Mouse (Mus musculus) embryonic facial prominence, embryonic 13.5 days (tissue): Measurements from ENCODE around the gene Slc25a24. TPM values are rescaled to one million over a fixed set of nuclear protein-coding genes. Genes with fewer than 3 reads are reported as not detected.

Experiments used
- ATAC-seq: fragments of 200-750 bp; cut with Nextera tagmentation; 2 replicates; pipeline ENCODE4 v1.8.0; 2017; ENCODE audit warnings: low read depth; ENCODE audit not compliant: insufficient number of reproducible peaks, insufficient read depth, low FRiP score, low TSS enrichment
- H3K27ac ChIP-seq: fragments of 300-500 bp; sonication (generic); 2 replicates; pipeline ENCODE4 v1.5.1; 2015; ENCODE audit warnings: moderate library complexity, mild to moderate bottlenecking, inconsistent platforms
- H3K27me3 ChIP-seq: fragments of 300-500 bp; sonication (generic); 2 replicates; pipeline ENCODE4 v1.6.1; 2015; ENCODE audit warnings: mild to moderate bottlenecking, inconsistent platforms
- H3K36me3 ChIP-seq: fragments of 300-500 bp; sonication (generic); 2 replicates; pipeline ENCODE4 v1.6.1; 2015; ENCODE audit warnings: mild to moderate bottlenecking, inconsistent platforms
- H3K4me1 ChIP-seq: fragments of 300-500 bp; sonication (generic); 2 replicates; pipeline ENCODE4 v1.6.1; 2015; ENCODE audit warnings: inconsistent platforms
- H3K4me2 ChIP-seq: fragments of 300-500 bp; sonication (generic); 2 replicates; pipeline ENCODE4 v1.6.1; 2015; ENCODE audit warnings: moderate library complexity, mild to moderate bottlenecking, inconsistent platforms
- H3K4me3 ChIP-seq: fragments of 300-500 bp; sonication (generic); 2 replicates; pipeline ENCODE4 v1.5.1; 2015; ENCODE audit warnings: mild to moderate bottlenecking, inconsistent platforms
- H3K9ac ChIP-seq: fragments of 300-500 bp; sonication (generic); 2 replicates; pipeline ENCODE4 v1.6.1; 2015; ENCODE audit warnings: mild to moderate bottlenecking, inconsistent platforms
- H3K9me3 ChIP-seq: fragments of 300-500 bp; sonication (generic); 2 replicates; pipeline ENCODE4 v1.6.1; 2016; ENCODE audit warnings: inconsistent platforms
- WGBS: fragments of 180-500 bp; shearing (Covaris S2); methylation state at CpG from one replicate; pipeline ENCODE4 v1.1.7; 2015; ENCODE audit warnings: mixed read lengths; 5-methylcytosine and 5-hydroxymethylcytosine counted together
- polyA plus RNA-seq: library from polyadenylated mRNA; unstranded; fragments of >200 nt; fragmentation: Nextera tagmentation; extraction: Ambion mirVana; gene quantifications from 2 replicates; pipeline ENCODE4 v1.2.1, GENCODE M21; 2015

Gene Slc25a24
- polyA plus RNA-seq, 1 experiment from 2014 or later, result 44.3 TPM

DNA sequence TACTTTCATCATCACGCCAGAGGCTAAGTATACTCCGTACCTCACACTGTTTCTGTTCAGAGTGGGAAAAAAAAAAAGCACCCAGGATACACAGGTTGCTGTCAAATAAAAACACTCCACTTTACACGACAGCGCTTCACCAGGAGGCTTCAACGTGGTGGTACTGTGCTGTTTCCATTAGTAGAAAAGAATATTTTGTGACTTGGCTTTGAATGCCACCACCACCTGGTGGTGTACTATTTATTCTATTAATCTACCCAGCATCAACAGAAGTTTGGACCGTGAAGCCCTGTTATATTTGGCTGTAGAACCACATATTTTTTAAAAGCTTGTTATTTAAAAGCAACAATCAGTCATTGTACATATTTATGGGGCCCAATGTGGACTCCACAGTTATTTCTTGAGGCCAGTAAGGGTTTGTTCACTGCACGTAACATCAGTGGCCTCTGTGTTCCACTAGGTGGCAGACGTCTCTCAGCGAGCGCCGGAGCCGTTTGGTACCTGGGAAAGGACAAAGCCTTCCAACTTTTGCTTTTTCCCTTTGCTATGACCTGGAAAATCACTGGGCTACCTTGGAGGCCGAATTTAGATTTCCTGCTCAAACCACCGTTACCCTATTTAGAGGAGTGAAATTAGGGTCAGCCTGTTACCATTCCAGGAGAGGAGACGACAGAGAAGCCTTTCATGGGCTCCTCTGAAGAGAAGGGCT, 48.3 kb downstream of the Slc25a24 start:
- no peak overlapping the region for H3K4me3 ChIP-seq
- H3K27me3 ChIP-seq, result no peaks in the 10 kb centered on the region
- no peak for ATAC-seq
- WGBS, result 28% methylated on average over 15 of the region's 15 CpGs
- H3K9ac ChIP-seq, result no peak overlapping the region
- no peak overlapping the region; the same call in 1 of the 2 replicates for H3K27ac ChIP-seq
- no peak overlapping the region; the same call in 1 of the 2 replicates for H3K4me2 ChIP-seq
- H3K4me1 ChIP-seq, result no peaks in the 10 kb centered on the region
- H3K9me3 ChIP-seq, result no peaks in the 10 kb centered on the region
- peaks cover 10% of the 10 kb centered on the region for H3K36me3 ChIP-seq

DNA sequence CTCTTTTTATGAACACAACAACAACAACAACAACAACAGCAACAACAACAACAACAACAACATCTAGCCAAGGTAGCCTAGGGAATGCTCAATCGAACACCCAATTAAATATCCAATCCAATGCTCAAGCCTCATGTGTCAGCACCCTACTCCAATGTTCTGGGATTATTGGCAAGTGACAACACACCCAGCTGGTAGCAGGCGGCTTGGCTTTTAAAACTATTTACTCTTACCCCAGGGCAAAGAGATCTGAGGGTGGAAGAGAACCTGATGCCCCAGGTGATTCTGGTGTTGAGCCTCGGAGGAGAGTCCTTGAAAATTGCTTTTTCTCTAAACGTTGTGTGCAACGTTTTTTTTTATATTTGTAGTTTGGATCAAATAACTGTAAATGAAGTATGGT, 51.4 kb downstream of the Slc25a24 start:
- Histone ChIP-seq H3K4me2 (no peak overlapping the region), H3K4me1 (peaks cover 3% of the 10 kb centered on the region; the same call in 1 of the 2 replicates), H3K9ac (no peak overlapping the region), H3K27me3 (no peaks in the 10 kb centered on the region), H3K36me3 (no peaks in the 10 kb centered on the region), H3K27ac (no peak overlapping the region), H3K4me3 (no peak overlapping the region), H3K9me3 (no peaks in the 10 kb centered on the region)
- WGBS, result 63% methylated on average over 5 of the region's 5 CpGs
- no peak for ATAC-seq

DNA sequence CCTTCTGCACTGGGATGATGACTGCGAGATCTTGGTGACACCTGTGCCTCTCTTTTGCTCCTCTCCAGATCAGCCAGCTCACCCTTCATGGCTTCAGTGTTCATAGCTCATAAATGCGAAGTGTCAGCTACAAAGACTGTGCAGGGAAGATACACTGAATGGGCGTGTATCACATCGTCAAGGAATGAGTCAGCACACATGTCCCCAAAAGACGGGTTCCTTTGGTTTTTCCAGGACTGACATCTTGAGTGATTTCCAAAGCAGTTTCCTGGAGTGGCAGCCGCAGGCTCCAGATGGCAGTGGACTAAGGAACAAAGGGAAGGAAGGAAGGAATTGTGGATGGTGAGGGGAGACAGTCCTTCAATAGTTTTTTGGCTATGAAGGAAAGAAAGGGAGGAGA, 55.8 kb downstream of the Slc25a24 start:
- Histone ChIP-seq H3K27me3 (no peaks in the 10 kb centered on the region), H3K36me3 (no peaks in the 10 kb centered on the region), H3K4me2 (no peak overlapping the region), H3K27ac (no peak overlapping the region), H3K9ac (no peak overlapping the region), H3K4me1 (peaks cover 10% of the 10 kb centered on the region), H3K4me3 (no peak overlapping the region), H3K9me3 (no peaks in the 10 kb centered on the region)
- no peak for ATAC-seq
- WGBS, result 52% methylated on average over 6 of the region's 6 CpGs

DNA sequence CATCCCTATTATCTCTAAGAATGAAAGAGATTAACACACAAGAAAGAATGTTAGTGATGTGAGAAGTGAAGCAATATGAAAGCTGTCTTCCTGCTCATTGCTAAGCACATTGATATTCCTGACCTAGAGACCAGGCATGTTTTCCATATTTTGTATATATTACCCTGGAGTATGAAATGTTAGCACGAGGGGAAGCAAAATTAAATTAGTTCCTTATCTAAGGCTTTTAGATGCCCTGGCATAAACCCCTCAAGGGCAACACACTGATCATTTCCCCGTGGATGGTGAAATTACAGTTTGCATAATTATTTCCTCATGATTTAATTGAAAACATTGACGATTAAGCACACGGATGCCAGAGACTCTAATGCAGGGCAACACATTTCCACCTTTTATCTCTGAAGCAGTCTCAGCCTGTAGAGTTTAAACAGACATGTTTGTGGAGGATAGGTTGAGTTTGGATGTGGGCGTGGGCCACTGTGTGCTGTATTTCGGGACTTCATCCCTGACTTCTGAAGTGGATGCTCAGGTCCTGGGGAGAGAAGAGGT, 56.7 kb downstream of the Slc25a24 start:
- Histone ChIP-seq H3K27ac (no peak overlapping the region), H3K4me3 (no peak overlapping the region), H3K27me3 (no peaks in the 10 kb centered on the region), H3K36me3 (no peaks in the 10 kb centered on the region), H3K4me1 (peaks cover 10% of the 10 kb centered on the region), H3K4me2 (no peak overlapping the region), H3K9ac (no peak overlapping the region), H3K9me3 (no peaks in the 10 kb centered on the region)
- WGBS, result 35% methylated on average over 6 of the region's 6 CpGs
- ATAC-seq, result no peak

DNA sequence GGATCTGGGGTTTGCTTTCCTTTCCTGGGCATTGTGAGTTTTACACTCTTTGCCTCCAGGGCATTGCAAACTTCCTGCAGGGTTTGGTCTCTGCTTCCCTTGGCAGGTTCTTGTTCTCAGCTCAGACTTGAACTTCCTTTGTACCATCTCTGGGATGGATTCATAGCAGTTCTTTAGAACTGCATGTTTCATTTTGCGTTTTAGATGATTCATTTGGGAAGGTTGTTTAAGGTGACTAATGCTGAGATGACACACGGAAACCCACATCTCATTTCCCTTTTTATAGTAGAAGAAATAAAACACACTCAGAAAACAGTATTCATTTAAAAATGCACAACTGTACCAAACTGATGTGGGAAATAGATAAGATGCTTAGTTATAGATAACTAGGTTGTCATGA, 73.2 kb downstream of the Slc25a24 start:
- no peak overlapping the region for H3K9ac ChIP-seq
- H3K9me3 ChIP-seq, result no peaks in the 10 kb centered on the region
- 83% methylated on average over 2 of the region's 2 CpGs for WGBS

DNA sequence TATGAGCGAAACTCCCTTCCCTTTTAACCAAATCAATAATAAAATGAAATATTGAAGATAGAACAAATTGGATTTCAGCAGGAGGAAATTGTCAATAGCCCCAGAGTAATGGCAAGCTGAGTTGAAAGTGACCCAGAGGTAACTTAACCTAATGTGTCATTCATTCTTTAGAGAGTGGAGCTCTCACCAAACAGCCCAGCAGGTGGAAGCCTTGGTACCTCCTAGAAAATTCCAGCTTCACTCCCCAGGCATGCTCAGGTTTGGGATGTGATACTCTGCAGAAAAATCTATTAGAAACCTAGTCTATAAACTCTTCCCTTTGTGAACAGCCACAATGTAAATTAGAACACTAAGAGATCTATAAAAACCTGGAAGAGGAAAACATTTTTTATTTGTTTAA, 76.3 kb downstream of the Slc25a24 start:
- H3K4me3 ChIP-seq, result no peak overlapping the region
- no peaks in the 10 kb centered on the region for H3K4me1 ChIP-seq
- H3K27ac ChIP-seq, result no peak overlapping the region
- no peaks in the 10 kb centered on the region for H3K36me3 ChIP-seq
- no peak for ATAC-seq
- H3K9me3 ChIP-seq, result no peaks in the 10 kb centered on the region
- WGBS, result 83% methylated on average over 1 of the region's 1 CpGs
- no peaks in the 10 kb centered on the region for H3K27me3 ChIP-seq
- H3K9ac ChIP-seq, result no peak overlapping the region
- no peak overlapping the region for H3K4me2 ChIP-seq

More for the DNA sequence above, 73.2 kb downstream of the Slc25a24 start:
- ATAC-seq, result no peak
- no peak overlapping the region for H3K4me3 ChIP-seq
- H3K36me3 ChIP-seq, result no peaks in the 10 kb centered on the region
- H3K4me1 ChIP-seq, result no peaks in the 10 kb centered on the region
- no peak overlapping the region for H3K27ac ChIP-seq
- no peak overlapping the region for H3K4me2 ChIP-seq
- H3K27me3 ChIP-seq, result no peaks in the 10 kb centered on the region

DNA sequence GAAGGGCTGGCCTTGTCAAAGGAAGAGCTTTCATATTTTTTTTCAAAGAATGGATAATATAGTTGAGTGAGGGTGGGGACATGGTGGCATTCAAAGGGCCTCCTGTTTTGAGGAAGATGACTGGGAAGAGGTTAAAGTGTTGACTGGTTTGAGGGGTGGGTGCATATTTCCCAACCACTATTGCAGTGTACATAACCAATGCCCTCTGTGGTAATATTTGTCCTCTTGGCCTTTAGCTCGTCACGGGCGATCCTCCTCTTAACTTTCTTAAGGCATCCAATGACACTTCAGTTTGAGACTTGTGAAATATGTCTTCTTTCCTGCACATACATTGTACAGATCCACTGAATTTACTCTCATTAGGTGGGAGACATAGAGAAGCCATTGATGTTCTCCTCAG, 89.4 kb downstream of the Slc25a24 start:
- 90% methylated on average over 3 of the region's 3 CpGs for WGBS
- Histone ChIP-seq H3K36me3 (no peaks in the 10 kb centered on the region), H3K9ac (no peak overlapping the region), H3K27ac (no peak overlapping the region), H3K27me3 (no peaks in the 10 kb centered on the region), H3K4me1 (no peaks in the 10 kb centered on the region), H3K9me3 (no peaks in the 10 kb centered on the region), H3K4me2 (no peak overlapping the region), H3K4me3 (no peak overlapping the region)
- ATAC-seq, result no peak

DNA sequence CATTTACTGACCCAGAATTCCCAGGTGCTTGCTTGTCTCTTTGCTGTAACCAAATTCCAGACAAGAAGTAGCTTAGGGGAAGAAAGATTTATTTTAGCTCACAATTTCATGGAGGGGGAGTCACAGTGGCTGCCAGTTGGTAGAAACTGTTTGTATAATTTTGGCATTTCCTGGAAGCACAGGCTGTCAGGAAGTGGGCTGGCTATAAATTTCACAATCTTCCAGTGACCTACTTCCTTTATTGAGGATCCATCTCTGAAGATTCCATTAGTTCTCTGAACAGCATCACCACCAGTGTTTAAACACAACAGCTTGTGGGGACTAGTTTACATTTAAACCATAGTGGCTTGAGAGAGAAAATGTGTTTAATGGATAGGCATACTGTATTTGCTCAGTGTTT, 93.4 kb downstream of the Slc25a24 start:
- Histone ChIP-seq H3K36me3 (no peaks in the 10 kb centered on the region), H3K27me3 (no peaks in the 10 kb centered on the region), H3K4me1 (no peaks in the 10 kb centered on the region), H3K27ac (no peak overlapping the region), H3K4me2 (no peak overlapping the region), H3K9ac (no peak overlapping the region), H3K9me3 (no peaks in the 10 kb centered on the region), H3K4me3 (no peak overlapping the region)
- no peak for ATAC-seq

Other genes starting within 250 kb of the Slc25a24 start
- gene Fndc7, start 233.1 kb upstream of the Slc25a24 start, polyA plus RNA-seq, result 0.18 and 0.23 TPM in 2 replicates
- gene Prpf38b, start 211.4 kb upstream of the Slc25a24 start, polyA plus RNA-seq, result 95.3 and 111 TPM in 2 replicates
- 1.4 and 1.8 TPM in 2 replicates for gene Henmt1, start 183.3 kb upstream of the Slc25a24 start, polyA plus RNA-seq
- gene Gm9857, start 182.7 kb upstream of the Slc25a24 start, polyA plus RNA-seq, result not detected in 2 replicates
- gene Fam102b, start 95.5 kb upstream of the Slc25a24 start, polyA plus RNA-seq, result 5.3 and 7.7 TPM in 2 replicates
- gene Slc25a54, start 42.7 kb upstream of the Slc25a24 start, polyA plus RNA-seq, result not detected in 2 replicates
- 13.8 and 15.6 TPM in 2 replicates for gene Vav3, start 217.5 kb downstream of the Slc25a24 start, polyA plus RNA-seq